Mouse (Mus musculus) brain, embryonic 14.5 days (tissue): ENCODE measurements around the gene Vsig1.

Experiments
- CTCF ChIP-seq: fragments of 200-500 bp; IDR thresholded peaks from 2 replicates; pipeline ENCODE4 v1.5.1; 2012; ENCODE audit warnings: inconsistent platforms, mild to moderate bottlenecking, moderate library complexity, borderline replicate concordance; ENCODE audit not compliant: insufficient read depth, insufficient read length; ENCODE audit errors: extremely low read depth
- POLR2A ChIP-seq: fragments of 200-500 bp; IDR thresholded peaks from 2 replicates; pipeline ENCODE4 v1.6.1; 2012; ENCODE audit warnings: mild to moderate bottlenecking, inconsistent platforms, borderline replicate concordance; ENCODE audit not compliant: poor library complexity, insufficient read depth, insufficient read length, severe bottlenecking; ENCODE audit errors: extremely low read depth

- TF ChIP-seq CTCF (no peak), POLR2A (no peak)
Observed at GRCm38 (mm10) chrX:140984795-140985194, 77.4 kb downstream of the Vsig1 start.
